Mouse (Mus musculus) frontal cortex, adult 2 months (tissue): Measurements from ENCODE around the gene Pcx. TPM values are rescaled to one million over a fixed set of nuclear protein-coding genes. Genes with fewer than 3 reads are reported as not detected.

Source experiments
- DNase-seq, 2 experiments: peaks; one replicate each; pipeline ENCODE4 v3.0.0; 2022; ENCODE audit warnings: low spot score in 1 of 2; ENCODE audit errors: extremely low spot score in 1 of 2
- polyA plus RNA-seq: library from polyadenylated mRNA; depleted of rRNA; stranded (reverse); fragments of >200 nt; gene quantifications from 2 replicates; pipeline ENCODE4 v1.2.3, GENCODE M21; 2012; rRNA removed

Gene Pcx
- polyA plus RNA-seq: 36.4 and 41.6 TPM in 2 replicates

- peak; percentile 98 to 99 for DNase-seq
These were observed at the start of gene Pcx for GRCm38 (mm10) chr19:4509986-4510963. Gene Pcx (plus strand): TSS chr19:4510472.

GRCm38 (mm10) chr19:4461981-4462380 is 48.3 kb upstream of the Pcx start:
- no peak for DNase-seq

GRCm38 (mm10) chr19:4464666-4465065 is 45.6 kb upstream of the Pcx start:
- no peak for DNase-seq

GRCm38 (mm10) chr19:4468363-4468762 is 41.9 kb upstream of the Pcx start:
- DNase-seq: no peak

- DNase-seq: no peak
These were observed 36.7 kb upstream of the Pcx start for GRCm38 (mm10) chr19:4473549-4473948.

GRCm38 (mm10) chr19:4474739-4475138 is 35.5 kb upstream of the Pcx start:
- no peak for DNase-seq

GRCm38 (mm10) chr19:4475224-4475925 is 34.9 kb upstream of the Pcx start:
- peak in 1 of 2 experiments; percentile 66 for DNase-seq

GRCm38 (mm10) chr19:4476601-4477257 is 33.5 kb upstream of the Pcx start:
- peak in 1 of 2 experiments; percentile 73 for DNase-seq

GRCm38 (mm10) chr19:4477345-4478189 is 32.7 kb upstream of the Pcx start, which contains the start of gene Syt12:
Gene Syt12 (minus strand): TSS chr19:4477447.
- DNase-seq: peak in 1 of 2 experiments; percentile 75

- no peak for DNase-seq
These were observed 32.1 kb upstream of the Pcx start for GRCm38 (mm10) chr19:4478190-4478516.

GRCm38 (mm10) chr19:4480041-4480440 is 30.2 kb upstream of the Pcx start:
- no peak for DNase-seq

GRCm38 (mm10) chr19:4481326-4481725 is 28.9 kb upstream of the Pcx start:
- peak in 1 of 2 experiments; percentile 81 for DNase-seq

GRCm38 (mm10) chr19:4482111-4482859 is 28.0 kb upstream of the Pcx start:
- DNase-seq: no peak

- no peak for DNase-seq
These were observed 25.3 kb upstream of the Pcx start for GRCm38 (mm10) chr19:4485006-4485405.

GRCm38 (mm10) chr19:4487877-4488276 is 22.4 kb upstream of the Pcx start:
- no peak for DNase-seq

GRCm38 (mm10) chr19:4491080-4491695 is 19.1 kb upstream of the Pcx start:
- no peak for DNase-seq

GRCm38 (mm10) chr19:4492526-4493296 is 17.6 kb upstream of the Pcx start:
- DNase-seq: no peak

- no peak for DNase-seq
These were observed 15.6 kb upstream of the Pcx start for GRCm38 (mm10) chr19:4494707-4495106.
